Mouse (Mus musculus) testis, postnatal 10 days (tissue): ENCODE measurements around the gene Diras2.

Experiments
- DNase-seq: peaks from one replicate; pipeline ENCODE4 v3.0.0; 2021; ENCODE audit warnings: low spot score

Diras2 gene

GRCm38 (mm10) chr13:52531121-52531520, at the start of gene Diras2:
TSS of gene Diras2 (minus strand) at chr13:52531279.
- DNase-seq = no peak

DNA sequence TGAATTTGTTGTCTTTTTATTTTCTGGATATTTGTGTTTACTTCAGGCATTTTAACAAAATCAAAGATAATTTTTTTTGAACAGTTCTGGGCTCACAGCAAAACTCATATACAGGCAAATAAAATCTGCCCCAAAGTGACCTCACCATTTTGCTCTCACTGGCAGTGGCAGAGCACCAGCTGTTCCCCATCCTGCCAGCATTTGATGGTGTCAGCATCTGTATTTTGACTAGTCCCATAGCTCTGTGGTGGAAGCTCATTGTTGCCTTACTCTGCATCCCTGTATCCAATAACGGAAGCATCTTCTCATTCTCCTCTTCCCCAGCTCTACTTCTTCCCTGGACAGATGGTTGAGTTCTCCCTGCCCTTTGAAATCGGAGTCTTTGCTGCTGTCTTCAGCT, 47.7 kb upstream of the Diras2 start:
- DNase-seq = no peak

DNA sequence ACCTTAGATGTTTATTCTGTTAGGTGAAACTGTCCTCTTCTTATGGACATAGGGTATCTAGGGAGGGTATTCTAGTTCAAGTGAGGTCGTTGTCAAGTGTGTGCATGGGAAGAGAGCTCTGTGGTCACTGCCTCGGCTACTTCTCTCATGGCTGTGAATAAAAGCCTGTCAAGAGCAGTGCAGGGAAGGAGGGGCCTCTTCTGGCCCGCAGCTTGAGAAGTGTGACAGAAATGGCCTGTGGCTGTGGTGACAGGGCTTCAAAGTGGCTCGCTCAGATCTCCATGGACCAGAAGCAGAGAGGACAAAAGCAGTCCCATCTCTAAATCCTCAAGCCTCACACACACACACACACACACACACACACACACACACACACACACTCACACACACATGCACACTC, 46.9 kb upstream of the Diras2 start:
- no peak for DNase-seq

- DNase-seq = no peak
Observed at GRCm38 (mm10) chr13:52577326-52577920, 46.3 kb upstream of the Diras2 start.

DNA sequence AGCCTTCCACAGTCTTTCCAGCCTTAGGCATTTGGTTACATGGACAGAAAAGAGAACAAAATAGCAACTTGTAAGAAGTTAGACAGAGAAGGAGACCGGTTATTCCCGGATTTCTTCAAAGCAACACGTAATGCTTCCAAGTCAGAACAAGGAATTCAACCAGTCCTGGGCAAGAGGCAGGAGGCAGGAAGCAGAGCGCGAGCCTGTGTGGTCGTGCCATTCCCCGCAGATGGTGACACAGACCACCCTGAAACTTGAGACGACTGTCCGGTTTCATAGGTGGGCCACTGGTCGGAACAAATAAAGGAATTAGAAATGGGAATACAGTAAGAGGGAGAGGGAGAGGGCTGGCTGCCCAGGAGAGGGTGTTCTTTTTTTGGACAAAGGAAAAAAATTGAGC, 45.8 kb upstream of the Diras2 start:
- DNase-seq = no peak

DNA sequence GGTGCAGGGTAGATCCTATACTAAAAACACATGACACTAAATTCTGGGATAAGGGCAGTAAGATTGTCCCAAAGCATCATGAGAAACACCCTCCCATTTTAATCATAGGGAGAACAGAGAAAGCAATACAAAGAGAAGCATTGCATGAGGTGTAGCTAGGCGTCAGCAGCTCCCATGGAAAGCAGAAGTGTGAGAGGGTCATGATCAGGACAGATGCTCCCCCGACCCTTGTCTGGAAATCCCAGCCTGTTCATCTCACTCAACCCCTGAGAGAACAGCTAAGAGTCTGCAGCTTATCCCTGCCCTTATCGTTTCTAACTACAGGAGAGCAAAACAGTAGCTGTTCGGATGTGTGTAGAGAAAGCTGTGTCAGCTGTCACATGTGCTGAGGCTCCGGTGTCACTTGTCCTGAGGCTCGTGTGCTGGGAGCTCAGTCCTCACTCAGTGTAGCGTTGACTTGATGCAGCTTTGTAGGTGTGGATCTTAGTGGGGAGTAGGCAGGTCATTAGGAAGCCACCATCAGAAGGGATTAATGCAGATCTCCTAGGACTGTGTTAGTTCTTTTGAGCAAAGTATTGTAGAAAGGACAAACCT, 45.0 kb upstream of the Diras2 start:
- DNase-seq = no peak

DNA sequence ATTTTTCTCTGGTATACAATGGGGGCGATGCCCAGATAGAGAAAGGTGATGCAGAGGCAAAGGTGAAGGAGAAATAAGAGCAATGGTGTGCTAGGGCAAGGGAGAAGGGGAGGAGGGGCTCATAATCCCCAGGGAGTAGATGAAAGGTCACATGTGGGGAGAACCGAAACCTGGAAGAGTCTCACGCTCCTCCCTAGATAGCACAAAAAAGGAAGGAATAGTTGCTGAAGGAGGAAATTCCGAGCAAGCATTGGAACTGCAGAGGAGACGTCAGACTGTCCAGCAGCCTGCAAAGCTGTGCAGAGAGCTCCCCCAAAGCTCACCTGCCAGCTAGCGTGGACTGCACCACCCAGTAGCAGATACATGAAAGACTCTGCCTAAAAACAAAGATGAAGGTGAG, 44.4 kb upstream of the Diras2 start:
- DNase-seq = no peak

DNA sequence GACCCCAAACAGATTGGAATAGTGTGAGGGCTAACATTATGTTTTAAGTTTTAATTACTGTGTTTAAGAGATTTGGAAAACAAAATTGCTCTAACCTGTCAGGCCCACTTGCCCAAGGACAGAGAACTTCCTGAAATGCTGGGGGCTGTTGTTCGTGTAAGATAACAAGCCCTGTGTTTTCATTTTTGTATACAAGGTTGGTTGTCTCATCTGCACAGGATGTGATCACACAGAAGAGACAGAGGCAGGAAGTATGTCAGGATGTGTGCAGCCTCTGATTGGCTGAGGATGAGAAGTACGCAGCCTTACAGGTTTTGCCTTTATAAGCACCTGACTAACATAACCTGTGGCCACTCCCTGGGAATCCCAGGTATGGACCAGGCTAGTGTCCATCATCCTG, 43.2 kb upstream of the Diras2 start:
- no peak for DNase-seq

- no peak for DNase-seq
Observed at GRCm38 (mm10) chr13:52572451-52573446, 41.7 kb upstream of the Diras2 start.

DNA sequence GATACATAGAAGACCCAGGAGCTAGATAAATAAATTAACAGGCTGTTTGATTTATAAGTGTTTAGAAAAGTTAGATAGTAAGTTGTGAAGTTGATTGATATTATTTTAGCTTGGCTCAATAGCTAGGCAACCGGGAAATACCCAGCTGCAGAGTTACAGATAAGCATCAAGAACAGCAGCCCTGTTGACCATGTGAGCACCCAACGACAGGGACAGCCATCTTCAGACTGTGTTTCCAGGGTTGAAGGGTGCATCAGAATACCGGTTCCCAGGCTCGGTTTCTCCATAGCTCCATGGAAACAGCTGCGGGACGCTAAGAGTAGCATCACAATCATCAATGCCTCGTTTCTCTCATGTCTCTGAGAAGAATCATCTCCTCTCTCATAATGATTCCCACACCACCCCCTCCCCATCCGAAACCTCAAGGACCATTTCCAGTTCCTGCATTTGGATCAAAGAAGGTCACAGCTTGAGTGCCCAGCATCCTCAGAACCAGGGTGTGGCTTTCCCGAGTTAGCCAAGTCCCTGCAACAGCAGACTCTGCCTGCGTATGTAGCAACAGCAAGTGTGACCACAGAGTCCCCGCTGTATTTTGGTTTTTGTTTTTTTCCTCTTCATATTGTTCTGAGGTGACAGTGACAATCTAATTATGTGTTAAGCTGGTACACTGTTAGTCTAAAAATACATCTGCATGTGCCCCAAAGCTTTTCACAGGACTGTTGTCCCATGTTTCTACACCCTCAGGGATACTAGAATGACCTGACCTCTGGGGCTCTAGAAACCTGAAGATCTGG, 40.7 kb upstream of the Diras2 start:
- no peak for DNase-seq

DNA sequence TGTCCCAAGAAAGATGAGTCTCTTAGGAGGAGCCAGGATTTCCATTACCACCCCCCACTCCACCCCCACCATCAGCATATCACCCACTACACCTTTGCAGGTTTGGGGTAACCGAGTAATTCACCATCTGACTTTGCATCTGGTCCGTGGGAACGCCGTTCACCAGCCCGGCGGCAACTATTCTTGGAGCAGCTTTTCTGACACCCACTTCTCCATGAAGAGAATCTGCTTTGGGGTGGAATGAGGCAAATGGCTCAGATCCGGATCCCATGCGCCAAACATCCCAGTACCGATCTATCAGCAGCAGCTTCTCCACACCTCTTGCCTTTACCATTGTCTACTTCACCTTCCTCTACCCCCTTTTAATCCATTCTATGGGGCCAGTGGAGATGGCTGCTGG, 39.2 kb upstream of the Diras2 start:
- no peak for DNase-seq

DNA sequence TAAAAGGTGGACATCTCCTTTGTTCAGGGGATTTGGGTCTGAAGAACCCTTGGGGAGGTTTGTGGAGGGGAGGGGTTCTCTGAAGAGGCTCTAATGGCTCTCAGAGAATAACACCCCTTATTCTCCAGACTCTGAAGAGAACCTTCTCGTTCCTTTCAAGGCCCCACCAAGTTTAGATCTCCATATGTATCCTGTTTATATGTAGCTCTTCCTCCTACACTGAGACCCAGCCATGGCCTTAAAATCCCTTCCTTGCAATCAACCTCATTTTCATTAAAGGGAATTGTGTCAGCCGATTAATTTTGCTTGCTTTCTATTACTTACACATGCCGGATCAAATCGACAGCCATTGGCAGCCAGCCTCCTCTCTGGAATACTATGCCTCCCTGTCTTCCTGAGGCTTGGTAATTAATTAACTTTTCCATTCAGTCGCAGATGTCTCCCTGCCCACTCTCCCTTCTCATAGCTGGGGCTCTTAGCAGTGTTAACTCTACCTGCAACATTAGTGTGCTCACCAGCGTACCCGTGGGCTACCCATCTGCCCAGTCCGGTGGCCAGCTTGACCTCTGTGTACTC, 38.2 kb upstream of the Diras2 start:
- no peak for DNase-seq

DNA sequence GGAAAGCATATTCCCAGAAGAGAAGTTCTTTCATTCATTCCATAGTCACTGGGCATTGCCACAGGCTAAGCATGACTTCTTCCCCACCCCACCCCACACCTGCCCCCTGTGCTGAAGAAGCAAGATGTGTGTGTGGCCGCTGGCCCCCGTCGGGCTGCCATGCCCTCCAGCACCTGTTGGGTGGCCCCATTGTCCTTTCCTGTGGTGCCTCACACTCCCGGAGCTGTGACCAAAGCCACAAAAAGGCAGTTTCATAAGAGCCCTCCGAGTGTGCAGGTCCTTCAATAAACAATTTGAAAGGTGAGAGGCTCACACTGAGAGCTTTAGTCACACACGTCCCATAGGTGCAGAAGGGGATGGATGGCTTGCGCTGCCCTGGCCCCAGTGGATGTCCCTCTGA, 35.7 kb upstream of the Diras2 start:
- DNase-seq = no peak

GRCm38 (mm10) chr13:52566188-52566760, 35.2 kb upstream of the Diras2 start:
- DNase-seq = no peak

- DNase-seq = no peak
Observed at GRCm38 (mm10) chr13:52565103-52565739, 34.1 kb upstream of the Diras2 start.

- no peak for DNase-seq
Observed at GRCm38 (mm10) chr13:52562166-52562571, 31.1 kb upstream of the Diras2 start.

DNA sequence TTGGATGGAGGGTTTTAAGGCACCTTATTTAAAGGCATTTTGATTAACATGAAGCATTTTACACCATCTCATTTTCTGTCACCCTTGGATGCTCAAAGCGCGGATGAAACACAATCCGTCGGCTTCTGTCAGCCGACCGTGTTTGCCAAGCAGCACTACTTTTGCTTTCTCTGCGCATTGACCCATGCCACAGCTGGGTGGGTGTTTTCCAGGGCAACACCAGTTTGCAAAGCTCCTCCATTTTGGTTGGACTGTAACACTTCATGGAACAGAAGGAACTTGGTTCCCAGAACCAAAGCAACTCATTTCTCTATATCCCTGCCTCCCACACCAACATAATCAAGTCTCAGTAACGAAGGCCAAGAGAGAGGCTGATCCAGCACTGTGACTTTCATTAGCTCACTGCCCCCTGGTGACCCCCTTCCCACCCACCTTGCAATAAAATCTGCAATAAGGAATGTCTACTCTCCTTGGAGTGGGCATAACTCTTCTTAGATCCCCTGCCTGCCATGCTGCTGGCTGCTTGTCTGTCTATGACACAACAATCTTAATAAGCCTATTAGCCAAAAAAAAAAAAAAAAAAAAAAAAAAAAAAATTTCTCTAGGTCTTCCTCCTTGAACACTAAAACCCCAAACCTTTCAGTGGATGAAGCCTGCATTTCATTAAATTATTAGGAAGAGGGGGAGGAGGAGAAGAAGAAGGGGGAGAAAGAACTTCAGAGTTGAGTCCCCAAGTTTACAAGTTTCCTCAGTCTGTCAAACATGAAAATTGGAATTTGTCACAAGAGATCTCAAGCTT, 30.5 kb upstream of the Diras2 start:
- no peak for DNase-seq

DNA sequence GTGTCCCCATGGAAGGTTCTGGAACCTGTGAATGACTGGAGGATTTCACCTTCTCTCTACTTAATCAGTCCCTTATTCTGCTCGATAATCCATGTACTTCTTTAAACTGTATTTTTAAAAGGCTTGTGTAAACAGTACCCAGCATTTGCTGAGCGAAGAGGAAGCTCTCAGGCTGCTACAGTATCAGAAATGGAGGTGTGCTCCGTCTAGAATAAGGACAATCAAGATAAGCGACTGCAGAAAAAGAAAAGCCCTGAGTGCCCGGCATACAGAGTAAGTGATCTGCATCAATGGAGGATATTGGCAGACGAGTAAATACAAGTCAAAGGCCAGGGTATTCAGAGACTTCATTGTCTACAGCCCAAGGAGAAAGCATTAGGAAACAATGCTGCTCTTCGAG, 26.3 kb upstream of the Diras2 start:
- DNase-seq = no peak

- DNase-seq = no peak
Observed at GRCm38 (mm10) chr13:52554722-52555121, 23.6 kb upstream of the Diras2 start.

GRCm38 (mm10) chr13:52552822-52553477, 21.9 kb upstream of the Diras2 start:
- no peak for DNase-seq
